Mouse (Mus musculus): ENCODE results near the gene Pdgfb.

Gene Pdgfb

GRCm38 (mm10) chr15:79964376-79964775, 50.4 kb downstream of the Pdgfb start:
- intact Hi-C loops (cut with DNase I), result no loop called here

- intact Hi-C loops (cut with DNase I), result no loop called here
These were observed 52.1 kb downstream of the Pdgfb start for GRCm38 (mm10) chr15:79962661-79963060.

GRCm38 (mm10) chr15:79961366-79961921, 53.3 kb downstream of the Pdgfb start:
- intact Hi-C loops (cut with DNase I), result no loop called here

GRCm38 (mm10) chr15:79958418-79958817, 56.4 kb downstream of the Pdgfb start:
- intact Hi-C loops (cut with DNase I), result no loop called here

- intact Hi-C loops (cut with DNase I), result no loop called here
These were observed 58.2 kb downstream of the Pdgfb start for GRCm38 (mm10) chr15:79956559-79956958.

GRCm38 (mm10) chr15:79953470-79953869, 61.3 kb downstream of the Pdgfb start:
- intact Hi-C loops (cut with DNase I), result no loop called here

- intact Hi-C loops (cut with DNase I), result no loop called here
These were observed 62.1 kb downstream of the Pdgfb start for GRCm38 (mm10) chr15:79952504-79953231.

GRCm38 (mm10) chr15:79951730-79952503, 62.9 kb downstream of the Pdgfb start:
- intact Hi-C loops (cut with DNase I), result no loop called here

- intact Hi-C loops (cut with DNase I), result no loop called here
These were observed 63.6 kb downstream of the Pdgfb start for GRCm38 (mm10) chr15:79951226-79951625.

GRCm38 (mm10) chr15:79950250-79951025, 64.3 kb downstream of the Pdgfb start:
- intact Hi-C loops (cut with DNase I), result no loop called here

GRCm38 (mm10) chr15:79947681-79948080, 67.1 kb downstream of the Pdgfb start:
- intact Hi-C loops (cut with DNase I), result loop anchor here (2.0 kb wide), 2 partner anchors 63 to 119 kb away; no protein-coding TSS in a partner anchor

GRCm38 (mm10) chr15:79946790-79947189, 68.0 kb downstream of the Pdgfb start:
- intact Hi-C loops (cut with DNase I), result loop anchor here (2.0 kb wide), 2 partner anchors 64 to 120 kb away; no protein-coding TSS in a partner anchor

GRCm38 (mm10) chr15:79946022-79946421, 68.8 kb downstream of the Pdgfb start:
- intact Hi-C loops (cut with DNase I), result loop anchor here (2.0 kb wide), 2 partner anchors 65 to 121 kb away; no protein-coding TSS in a partner anchor

Small RNAs within 50 kb of the gene (microRNA-seq; reads per million reads assigned to microRNA genes)
- 4.1 to 4.4 reads per million in 2 experiments for gene Mir7213
